Comparison of ENCODE assay signal across 8 mouse cellular contexts in genomic region chr1:74816612-74817199, GRCm38 (mm10). TPM values are rescaled to one million over a fixed set of nuclear protein-coding genes. Genes with fewer than 3 reads are reported as not detected.
A peak's percentile ranks its signal among the peaks of the same experiment; 100 is the strongest.
DNase-seq lines count a peak whose midpoint lies in the region; ATAC-seq lines count a peak whose summit lies in the region.

No protein-coding gene starts in this region.

- peak overlapping the region; percentile 94 for H3K27ac ChIP-seq in forebrain, embryonic 10.5 days
- peak overlapping the region; percentile 82 for H3K27ac ChIP-seq in heart, embryonic 15.5 days
- peak overlapping the region; percentile 68 for H3K27ac ChIP-seq in liver, embryonic 12.5 days

- 8% methylated on average over 38 of the region's 38 CpGs for WGBS in forebrain, embryonic 10.5 days
- WGBS in heart, embryonic 15.5 days: 6% methylated on average over 38 of the region's 38 CpGs
- WGBS in liver, embryonic 12.5 days (ENCODE audit: insufficient replicate concordance): 7% methylated on average over 38 of the region's 38 CpGs

- no peaks in the 10 kb centered on the region for H3K36me3 ChIP-seq in forebrain, embryonic 10.5 days (replicated peaks)
- H3K36me3 ChIP-seq in heart, embryonic 15.5 days: no peaks in the 10 kb centered on the region
- H3K36me3 ChIP-seq in liver, embryonic 12.5 days: no peaks in the 10 kb centered on the region
- no peaks in the 10 kb centered on the region for H3K36me3 ChIP-seq in splenic B cell, adult 2 months (ENCODE audit: control insufficient read depth, insufficient read depth, low read length, poor library complexity, severe bottlenecking)

- H3K9me3 ChIP-seq in forebrain, embryonic 10.5 days: no peaks in the 10 kb centered on the region
- H3K9me3 ChIP-seq in heart, embryonic 15.5 days (replicated peaks): no peaks in the 10 kb centered on the region
- no peaks in the 10 kb centered on the region for H3K9me3 ChIP-seq in liver, embryonic 12.5 days (replicated peaks)

- peak overlapping the region; percentile 78 for H3K9ac ChIP-seq in heart, embryonic 15.5 days
- peak overlapping the region; percentile 73 for H3K9ac ChIP-seq in liver, embryonic 12.5 days

- peaks cover 23% of the 10 kb centered on the region for H3K27me3 ChIP-seq in forebrain, embryonic 10.5 days (ENCODE audit: poor library complexity, severe bottlenecking)
- H3K27me3 ChIP-seq in heart, embryonic 15.5 days: peaks cover 8% of the 10 kb centered on the region; the same call in 1 of the 2 replicates
- peaks cover 27% of the 10 kb centered on the region for H3K27me3 ChIP-seq in liver, embryonic 12.5 days (replicated peaks)
- H3K27me3 ChIP-seq in splenic B cell, adult 2 months (ENCODE audit: control insufficient read depth, insufficient read depth, low read length, poor library complexity, severe bottlenecking): no peaks in the 10 kb centered on the region; the same call in 1 of the 2 replicates

- H3K4me2 ChIP-seq in heart, embryonic 15.5 days: peak overlapping the region; percentile 58
- H3K4me2 ChIP-seq in liver, embryonic 12.5 days: peak overlapping the region; percentile 75

- DNase-seq in c-Kit-positive CD71-negative TER-119-negative erythroid progenitor cells, embryonic 14.5 days (ENCODE audit: low read depth): peak; percentile 79
- DNase-seq in forebrain, embryonic 10.5 days (ENCODE audit: extremely low spot score, low spot score): peak; percentile 91
- peak; percentile 94 for DNase-seq in kidney, postnatal 14 days
- peak; percentile 94 for DNase-seq in naive thymus-derived CD4-positive, alpha-beta T cell, adult 2 months (ENCODE audit: low read depth)
- peak; percentile 93 for DNase-seq in splenic B cell, adult 2 months (ENCODE audit: low read depth, low spot score)

- H3K4me3 ChIP-seq in forebrain, embryonic 10.5 days: peak overlapping the region; percentile 77
- H3K4me3 ChIP-seq in heart, embryonic 15.5 days: peak overlapping the region; percentile 71
- peak overlapping the region; percentile 69 for H3K4me3 ChIP-seq in liver, embryonic 12.5 days

- peaks cover 19% of the 10 kb centered on the region for H3K4me1 ChIP-seq in forebrain, embryonic 10.5 days
- H3K4me1 ChIP-seq in heart, embryonic 15.5 days (replicated peaks): peaks cover 6% of the 10 kb centered on the region
- H3K4me1 ChIP-seq in liver, embryonic 12.5 days: peaks cover 5% of the 10 kb centered on the region; the same call in 1 of the 2 replicates

- ATAC-seq in CD4-positive, CD25-positive, alpha-beta regulatory T cell, adult 4 months: peak; percentile 97
- peak; percentile 89 for ATAC-seq in heart, embryonic 15.5 days (replicated peaks; ENCODE audit: insufficient number of reproducible peaks, insufficient read depth, low FRiP score, low read depth)
- ATAC-seq in liver, embryonic 12.5 days: peak; percentile 85

RNA-seq across cellular contexts. Expression of gene Wnt10a, which starts 25.4 kb away (rescaled TPM):
- under 1 TPM; 0.13 to 0.48 TPM for polyA plus RNA-seq in CD4-positive, CD25-positive, alpha-beta regulatory T cell, adult 4 months (2017; shearing (Covaris generic))
- 0.65 and 0.92 TPM in 2 replicates for polyA plus RNA-seq in forebrain, embryonic 10.5 days (2016; fragmentation: Nextera tagmentation; extraction: Ambion mirVana)
- 0.16 TPM in 1 of 2 replicates, not detected in the other for polyA plus RNA-seq in heart, embryonic 15.5 days (2015; fragmentation: Nextera tagmentation; extraction: Ambion mirVana)
- polyA plus RNA-seq in liver, embryonic 12.5 days (2016; fragmentation: Nextera tagmentation; extraction: Ambion mirVana): not detected in 2 replicates

RNA-seq across cellular contexts. Expression of gene Cdk5r2, which starts 38.0 kb away (rescaled TPM):
- polyA plus RNA-seq in CD4-positive, CD25-positive, alpha-beta regulatory T cell, adult 4 months (2017; shearing (Covaris generic)): not detected
- 0.22 and 0.25 TPM in 2 replicates for polyA plus RNA-seq in forebrain, embryonic 10.5 days (2016; fragmentation: Nextera tagmentation; extraction: Ambion mirVana)
- polyA plus RNA-seq in heart, embryonic 15.5 days (2015; fragmentation: Nextera tagmentation; extraction: Ambion mirVana): 0.08 TPM in 1 of 2 replicates, not detected in the other
- not detected in 2 replicates for polyA plus RNA-seq in liver, embryonic 12.5 days (2016; fragmentation: Nextera tagmentation; extraction: Ambion mirVana)

RNA-seq across cellular contexts. Expression of gene Wnt6, which starts 45.0 kb away (rescaled TPM):
- polyA plus RNA-seq in CD4-positive, CD25-positive, alpha-beta regulatory T cell, adult 4 months (2017; shearing (Covaris generic)): not detected
- 9.1 and 10.6 TPM in 2 replicates for polyA plus RNA-seq in forebrain, embryonic 10.5 days (2016; fragmentation: Nextera tagmentation; extraction: Ambion mirVana)
- polyA plus RNA-seq in heart, embryonic 15.5 days (2015; fragmentation: Nextera tagmentation; extraction: Ambion mirVana): 0.13 and 0.57 TPM in 2 replicates
- 0.13 and 0.86 TPM in 2 replicates for polyA plus RNA-seq in liver, embryonic 12.5 days (2016; fragmentation: Nextera tagmentation; extraction: Ambion mirVana)

Comparison
In these comparisons a context has a peak if more than half of its experiments do, and no peak if none do; other contexts are left out.
1. Peak in every context shown above with its lines: DNase-seq, ATAC-seq, H3K4me3 ChIP-seq and H3K27ac ChIP-seq.